Mouse (Mus musculus) layer of hippocampus, postnatal 10 days (tissue): Measurements from ENCODE around the gene Sec23ip. TPM values are rescaled to one million over a fixed set of nuclear protein-coding genes. Genes with fewer than 3 reads are reported as not detected.
"Not testable (repeated sequence)": the region's sequence is repeated elsewhere in the genome, so short reads cannot be mapped to it uniquely, and the experiment has no call there.

ENCODE experiments used
- DNase-seq, 2 experiments: peaks; one replicate each; pipeline ENCODE4 v3.0.0; 2021; ENCODE audit warnings: low spot score in 2 of 2
- long read RNA-seq: library from polyadenylated mRNA; stranded (forward); transcript quantifications from one replicate; pipeline ENCODE4 v2.0.0, GENCODE M21; 2023
- total RNA-seq, 2 experiments: library from RNA; stranded (reverse); gene quantifications; 2 replicates each; pipeline ENCODE4 v1.2.3; 2021

Gene Sec23ip
- total RNA-seq = 10 to 100 TPM; 34.7 to 37.1 TPM
- long read RNA-seq, full-length matches to known transcripts = 8 of 19 reads
- long read RNA-seq, partial matches to known transcripts = 1 of 19 reads
- long read RNA-seq, other reads (novel, unspliced or antisense) = 10 of 19 reads

GRCm38 (mm10) chr7:128744684-128745485 is at the start of gene Sec23ip:
Gene Sec23ip (plus strand): TSS chr7:128744943.
- DNase-seq = peak; percentile 94 to 96

GRCm38 (mm10) chr7:128699959-128700358 is 44.8 kb upstream of the Sec23ip start:
- DNase-seq = not testable (repeated sequence)

GRCm38 (mm10) chr7:128705735-128706134 is 39.0 kb upstream of the Sec23ip start:
- peak; percentile 82 to 83 for DNase-seq

- no peak for DNase-seq
Measured at GRCm38 (mm10) chr7:128717991-128718390, 26.8 kb upstream of the Sec23ip start.

GRCm38 (mm10) chr7:128724761-128725160 is 20.0 kb upstream of the Sec23ip start:
- DNase-seq = peak; percentile 69 to 77

GRCm38 (mm10) chr7:128725189-128725588 is 19.6 kb upstream of the Sec23ip start:
- DNase-seq = no peak

GRCm38 (mm10) chr7:128726999-128727398 is 17.7 kb upstream of the Sec23ip start:
- DNase-seq = no peak

- DNase-seq = no peak
Measured at GRCm38 (mm10) chr7:128727701-128728100, 17.0 kb upstream of the Sec23ip start.

- no peak for DNase-seq
Measured at GRCm38 (mm10) chr7:128728738-128729137, 16.0 kb upstream of the Sec23ip start.

GRCm38 (mm10) chr7:128731585-128731984 is 13.2 kb upstream of the Sec23ip start:
- DNase-seq = peak in 1 of 2 experiments; percentile 12

- DNase-seq = no peak
Measured at GRCm38 (mm10) chr7:128738041-128738440, 6.7 kb upstream of the Sec23ip start.

GRCm38 (mm10) chr7:128739116-128739461 is 5.7 kb upstream of the Sec23ip start:
- DNase-seq = no peak

- peak in 1 of 2 experiments; percentile 53 for DNase-seq
Measured at GRCm38 (mm10) chr7:128739462-128740277, 5.1 kb upstream of the Sec23ip start.

GRCm38 (mm10) chr7:128740334-128740733 is 4.4 kb upstream of the Sec23ip start, which contains the start of gene Mcmbp:
Gene Mcmbp (minus strand): TSS chr7:128740495.
- DNase-seq = peak; percentile 93 to 98

GRCm38 (mm10) chr7:128743898-128744297 is 845 bp upstream of the Sec23ip start:
- DNase-seq = no peak

GRCm38 (mm10) chr7:128746151-128746550 is 1.4 kb downstream of the Sec23ip start:
- no peak for DNase-seq

GRCm38 (mm10) chr7:128748758-128749157 is 4.0 kb downstream of the Sec23ip start:
- DNase-seq = peak in 1 of 2 experiments; percentile 15

GRCm38 (mm10) chr7:128750296-128750695 is 5.6 kb downstream of the Sec23ip start:
- DNase-seq = no peak

GRCm38 (mm10) chr7:128752012-128752411 is 7.3 kb downstream of the Sec23ip start:
- DNase-seq = no peak

GRCm38 (mm10) chr7:128755396-128755795 is 10.7 kb downstream of the Sec23ip start:
- DNase-seq = no peak

- no peak for DNase-seq
Measured at GRCm38 (mm10) chr7:128758948-128759347, 14.2 kb downstream of the Sec23ip start.

- no peak for DNase-seq
Measured at GRCm38 (mm10) chr7:128766696-128767095, 22.0 kb downstream of the Sec23ip start.
